Mouse (Mus musculus): ENCODE measurements around the gene Gm973.

DNA sequence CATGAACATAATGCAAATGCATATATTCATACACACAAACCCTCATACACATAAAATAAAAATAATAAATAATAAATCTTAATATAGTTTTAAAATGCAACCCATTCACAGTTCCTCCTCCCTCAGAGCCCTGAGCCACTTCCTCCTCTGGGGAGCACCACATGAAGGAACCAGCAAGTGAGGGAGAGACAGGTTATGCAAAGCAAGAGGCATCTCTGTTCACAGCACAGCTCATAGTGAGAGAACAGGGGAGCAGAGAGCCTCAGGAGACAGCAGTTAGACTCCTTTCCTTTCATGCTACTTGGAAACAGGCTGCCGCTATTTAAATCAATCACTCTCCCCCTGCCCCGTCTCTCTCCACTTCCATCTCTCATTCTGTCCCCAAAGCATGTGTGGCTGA is 47.5 kb downstream of the Gm973 start:
- TF ChIP-seq TAL1 (conservative IDR thresholded peaks at IDR 0.05; ENCODE audit: low read depth, low read length) (no peak), CTCF (IDR thresholded peaks at IDR 0.05; ENCODE audit: low read depth, low read length) (no peak), GATA1 (IDR thresholded peaks at IDR 0.05; ENCODE audit: borderline replicate concordance, low read length) (no peak), POLR2AphosphoS5 (IDR thresholded peaks at IDR 0.05; ENCODE audit: insufficient replicate concordance, low read depth, low read length) (no peak), GATA2 (IDR thresholded peaks at IDR 0.05; ENCODE audit: borderline replicate concordance, low read depth, low read length) (no peak)

Measured in G1E (cell line).